Mouse (Mus musculus) gastrocnemius, postnatal 25 days (tissue): ENCODE data around the gene Olfr810. TPM values are rescaled to one million over a fixed set of nuclear protein-coding genes. Genes with fewer than 3 reads are reported as not detected.

Experiments used
- DNase-seq: peaks from one replicate; pipeline ENCODE4 v3.0.0; 2022
- long read RNA-seq, 2 experiments: library from polyadenylated mRNA; stranded (forward); transcript quantifications; one replicate each; pipeline ENCODE4 v2.0.0; 2021
- total RNA-seq, 2 experiments: library from RNA; stranded (reverse); gene quantifications; 1 replicate in 1 of 2; 2 replicates in 1 of 2; pipeline ENCODE4 v1.2.3; 2021

Olfr810 gene
- not detected for total RNA-seq
- long read RNA-seq, experiment 1 = 0 reads
- long read RNA-seq, experiment 2 = 0 reads

DNA sequence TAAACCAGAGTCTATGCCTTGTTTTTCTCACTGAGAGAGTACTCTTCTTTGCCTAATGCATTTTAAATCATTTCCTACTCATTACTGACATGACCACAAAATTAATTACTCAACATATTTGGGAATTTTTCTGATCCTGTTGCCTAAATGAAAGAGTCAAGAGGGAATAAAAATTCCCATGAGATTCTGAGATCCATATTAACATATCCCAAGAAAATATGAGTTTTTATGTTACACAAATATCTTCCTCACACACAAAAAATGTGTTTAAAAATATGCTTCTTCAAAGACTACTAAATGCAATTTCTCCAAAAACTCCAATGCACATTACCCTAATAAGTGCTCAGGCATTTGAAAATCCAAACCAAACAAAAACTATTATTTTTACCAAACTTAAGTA lies at the start of gene Olfr810:
Gene Olfr810, minus strand, starts transcription at position 101 of the 400 bp plus-strand sequence.
- DNase-seq = no peak

DNA sequence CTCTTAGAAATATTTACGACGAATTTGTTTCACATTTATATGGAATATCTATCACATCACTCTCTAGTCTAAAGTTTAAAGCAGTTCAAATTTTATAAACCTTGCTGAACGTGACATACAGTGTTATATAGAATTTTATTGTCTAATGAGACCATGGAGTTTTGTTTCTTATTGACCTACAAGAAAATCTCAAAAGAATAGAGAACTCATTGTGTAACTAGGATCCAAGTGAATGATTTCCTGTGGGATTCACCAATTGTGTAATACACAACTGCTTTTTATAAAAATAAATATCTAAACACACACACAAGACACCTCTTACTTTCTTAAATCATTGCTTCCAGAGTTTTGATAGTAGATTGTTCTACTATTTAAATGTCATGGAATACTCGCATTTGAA lies 9.6 kb upstream of the Olfr810 start, which contains the start of gene Olfr811:
Gene Olfr811, minus strand, starts transcription at position 101 of the 400 bp plus-strand sequence.
- DNase-seq = no peak

DNA sequence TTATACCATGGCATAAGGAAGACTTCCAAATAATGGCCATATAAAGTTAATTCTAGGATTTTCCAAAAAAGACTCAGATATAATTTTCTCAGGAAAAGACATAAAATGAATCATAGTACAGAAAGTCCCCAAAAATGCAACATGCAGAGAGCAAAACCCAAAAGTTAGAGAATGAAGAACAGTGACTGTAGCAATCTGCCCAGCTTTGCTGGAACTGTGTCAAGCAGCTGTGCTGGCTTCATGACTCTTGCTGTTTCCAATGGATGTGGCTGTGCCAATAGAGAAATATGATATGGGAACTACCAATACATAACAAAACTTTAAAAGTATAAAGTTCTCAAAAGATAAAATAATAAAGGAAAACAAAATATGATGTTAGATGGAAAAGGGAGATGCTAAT lies 16.6 kb downstream of the Olfr810 start:
- DNase-seq = peak; percentile 45

DNA sequence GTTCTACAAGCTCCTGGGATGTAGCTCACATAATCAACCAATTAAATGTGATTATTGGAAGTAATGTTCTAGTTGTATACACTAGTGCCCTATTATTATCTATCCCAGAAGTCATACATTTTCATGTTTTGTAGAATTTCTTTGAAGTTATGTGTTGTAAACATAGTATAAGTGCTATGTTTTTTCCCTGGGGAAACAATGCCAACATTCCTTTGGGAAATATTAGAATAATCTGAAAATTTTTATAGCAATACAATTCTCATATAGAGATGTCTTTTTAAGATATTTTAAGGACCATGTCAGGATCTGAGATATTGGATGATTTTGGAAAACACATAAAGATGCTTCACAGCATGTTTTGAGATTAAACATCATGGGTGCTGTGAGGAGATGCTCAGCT lies 20.4 kb downstream of the Olfr810 start, which contains the start of gene Olfr809:
Gene Olfr809, plus strand, starts transcription at position 301 of the 400 bp plus-strand sequence.
- no peak for DNase-seq

DNA sequence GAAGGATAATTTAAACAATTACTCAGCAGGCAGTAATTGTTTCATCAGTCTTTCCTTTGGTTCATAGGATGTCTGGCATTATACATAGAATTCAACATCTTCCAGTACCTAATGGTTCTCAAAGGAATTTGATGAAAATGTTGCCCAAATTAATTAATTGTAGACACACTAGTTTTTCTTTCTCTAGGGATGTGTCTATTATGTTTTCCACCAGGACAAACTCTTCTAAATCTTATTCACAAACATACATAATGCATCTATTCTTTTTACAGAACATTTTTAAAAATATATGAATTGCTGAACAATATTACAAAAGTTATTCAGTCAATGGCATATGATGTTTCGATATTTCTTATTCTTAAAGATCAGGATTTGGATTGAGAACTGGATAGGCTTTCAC lies 29.5 kb downstream of the Olfr810 start, which contains the start of gene Olfr808:
Gene Olfr808, plus strand, starts transcription at position 301 of the 400 bp plus-strand sequence.
- DNase-seq = no peak

DNA sequence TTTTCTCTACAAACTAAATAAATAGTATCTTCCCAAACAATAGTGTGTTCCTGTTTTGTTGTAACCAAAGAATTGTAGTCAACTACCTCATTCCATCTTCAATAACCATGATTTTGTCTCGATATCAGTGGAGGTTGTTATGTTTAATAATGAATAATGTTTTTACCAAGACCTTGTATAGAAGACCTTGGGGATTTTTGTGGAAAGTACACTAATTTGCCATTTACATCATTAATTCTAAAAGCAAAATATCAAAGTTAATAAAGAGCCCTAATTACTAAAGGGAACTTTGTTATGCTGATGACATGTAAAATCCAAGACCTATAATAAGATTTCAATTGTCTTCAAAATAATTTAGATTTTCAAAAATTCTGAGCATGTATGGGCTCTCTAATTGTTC lies 37.0 kb downstream of the Olfr810 start, which contains the start of gene Olfr807:
Gene Olfr807, minus strand, starts transcription at position 101 of the 400 bp plus-strand sequence.
- DNase-seq = no peak

DNA sequence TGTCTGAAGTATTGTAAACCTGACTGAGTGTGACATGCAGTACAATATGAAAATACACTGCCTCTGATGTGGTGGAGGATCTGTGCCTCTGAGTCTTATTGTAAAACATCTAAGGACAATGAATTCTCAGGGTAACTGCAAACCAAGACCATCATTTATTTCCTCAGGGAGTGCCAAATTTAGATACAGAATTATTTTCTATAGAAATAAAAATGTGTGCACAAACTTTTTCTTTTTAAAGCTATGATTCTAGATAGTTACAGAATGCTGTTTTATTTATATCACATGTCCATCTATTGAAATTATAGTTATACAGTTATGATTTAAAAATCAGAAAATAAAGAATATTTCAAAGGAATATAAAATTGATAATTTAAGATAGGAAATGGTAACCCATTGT lies 52.9 kb downstream of the Olfr810 start, which contains the start of gene Olfr806:
Gene Olfr806, minus strand, starts transcription at position 101 of the 400 bp plus-strand sequence.
- no peak for DNase-seq

Other genes starting within 250 kb of the Olfr810 start
- gene Olfr794, start 227.3 kb downstream of the Olfr810 start, total RNA-seq = not detected
- not detected for gene Olfr796, start 182.3 kb downstream of the Olfr810 start, total RNA-seq
- gene Olfr798, start 167.0 kb downstream of the Olfr810 start, total RNA-seq = not detected
- not detected for gene Olfr799, start 157.4 kb downstream of the Olfr810 start, total RNA-seq
- not detected for gene Olfr800, start 137.2 kb downstream of the Olfr810 start, total RNA-seq
- gene Olfr801, start 121.1 kb downstream of the Olfr810 start, total RNA-seq = not detected
- gene Olfr802, start 106.7 kb downstream of the Olfr810 start, total RNA-seq = not detected
- gene Olfr803, start 100.6 kb downstream of the Olfr810 start, total RNA-seq = not detected
- not detected for gene Olfr804, start 91.7 kb downstream of the Olfr810 start, total RNA-seq
- not detected for gene Olfr805, start 65.5 kb downstream of the Olfr810 start, total RNA-seq
- gene Olfr806, start 53.0 kb downstream of the Olfr810 start, total RNA-seq = not detected
- not detected for gene Olfr807, start 37.1 kb downstream of the Olfr810 start, total RNA-seq
- not detected for gene Olfr808, start 29.4 kb downstream of the Olfr810 start, total RNA-seq
- not detected for gene Olfr809, start 20.3 kb downstream of the Olfr810 start, total RNA-seq
- not detected for gene Olfr811, start 9.5 kb upstream of the Olfr810 start, total RNA-seq
- gene Olfr812, start 51.2 kb upstream of the Olfr810 start, total RNA-seq = not detected
- gene Olfr813, start 60.5 kb upstream of the Olfr810 start, total RNA-seq = not detected
- not detected for gene Olfr814, start 84.9 kb upstream of the Olfr810 start, total RNA-seq
- not detected for gene Olfr815, start 111.0 kb upstream of the Olfr810 start, total RNA-seq
- gene Olfr816, start 120.7 kb upstream of the Olfr810 start, total RNA-seq = not detected
- gene Olfr818, start 154.2 kb upstream of the Olfr810 start, total RNA-seq = not detected
- gene Olfr819, start 172.3 kb upstream of the Olfr810 start, total RNA-seq = not detected
- not detected for gene Olfr247, start 181.2 kb upstream of the Olfr810 start, total RNA-seq
- gene Gm10310, start 190.1 kb upstream of the Olfr810 start, total RNA-seq = not detected
- not detected for gene Olfr820, start 217.7 kb upstream of the Olfr810 start, total RNA-seq
- not detected for gene Olfr821, start 235.4 kb upstream of the Olfr810 start, total RNA-seq